Mouse (Mus musculus) forebrain, postnatal 0 days (tissue): ENCODE measurements at regions not wholly inside any gene's neighbourhood (a gene's known extent, or its start where the extent isn't known, plus 50 kb on each side); places are given as distances from the start of the nearest gene placed in this dataset.

ENCODE experiments used
- ATAC-seq: fragments of 200-750 bp; cut with Nextera tagmentation; 2 replicates; pipeline ENCODE4 v1.8.0; 2017; ENCODE audit warnings: mild to moderate bottlenecking, moderate library complexity
- DNase-seq: peaks from one replicate; pipeline ENCODE4 v3.0.0-alpha.2; 2015
- H3K27ac ChIP-seq: fragments of 300-500 bp; sonication (generic); 2 replicates; pipeline ENCODE4 v1.5.1; 2014; ENCODE audit warnings: low read depth, mild to moderate bottlenecking, antibody characterized with exemption, low read length, moderate library complexity, mixed read lengths
- H3K27me3 ChIP-seq: fragments of 300-500 bp; sonication (generic); 2 replicates; pipeline ENCODE4 v1.6.1; 2014; ENCODE audit warnings: mild to moderate bottlenecking, low read length, mixed read lengths; ENCODE audit not compliant: insufficient read depth
- H3K36me3 ChIP-seq: fragments of 300-500 bp; sonication (generic); 2 replicates; pipeline ENCODE4 v1.6.1; 2014; ENCODE audit warnings: mild to moderate bottlenecking, moderate library complexity; ENCODE audit not compliant: insufficient read depth
- H3K4me1 ChIP-seq: fragments of 300-500 bp; sonication (generic); 2 replicates; pipeline ENCODE4 v1.6.1; 2014; ENCODE audit warnings: antibody characterized with exemption; ENCODE audit not compliant: insufficient read depth
- H3K4me2 ChIP-seq: fragments of 300-500 bp; sonication (generic); 2 replicates; pipeline ENCODE4 v1.6.1; 2014; ENCODE audit warnings: low read depth, mild to moderate bottlenecking, moderate library complexity
- H3K4me3 ChIP-seq: fragments of 300-500 bp; sonication (generic); 2 replicates; pipeline ENCODE4 v1.5.1; 2014; ENCODE audit warnings: low read depth, low read length, mixed read lengths
- H3K9ac ChIP-seq: fragments of 300-500 bp; sonication (generic); 2 replicates; pipeline ENCODE4 v1.6.1; 2014; ENCODE audit warnings: mild to moderate bottlenecking
- H3K9me3 ChIP-seq: fragments of 300-500 bp; sonication (generic); 2 replicates; pipeline ENCODE4 v1.6.1; 2016; ENCODE audit warnings: low read length
- CTCF ChIP-seq: sonication (generic); IDR thresholded peaks from 2 replicates; pipeline ENCODE4 v1.5.1; 2016; ENCODE audit warnings: antibody characterized with exemption, control low read depth, low read depth
- WGBS: fragments of 180-500 bp; shearing (Covaris S2); extraction: QIAGEN DNeasy Blood & Tissue Kit; methylation state at CpG from one replicate; pipeline ENCODE4 v1.1.7; 2014; 5-methylcytosine and 5-hydroxymethylcytosine counted together

- no peak overlapping the region for H3K4me2 ChIP-seq
- no peak overlapping the region for H3K27ac ChIP-seq
- 50% methylated on average over 8 of the region's 8 CpGs for WGBS
- H3K9ac ChIP-seq = no peak overlapping the region
- DNase-seq (no peak), ATAC-seq (no peak)
- H3K4me1 ChIP-seq = no peaks in the 10 kb centered on the region
- H3K36me3 ChIP-seq = no peaks in the 10 kb centered on the region
- no peak for TF ChIP-seq CTCF
- H3K27me3 ChIP-seq = no peaks in the 10 kb centered on the region
- H3K4me3 ChIP-seq = no peak overlapping the region
- H3K9me3 ChIP-seq = no peaks in the 10 kb centered on the region
Observed at GRCm38 (mm10) chr8:11094516-11094915, 86.3 kb upstream of the Irs2 start.

DNA sequence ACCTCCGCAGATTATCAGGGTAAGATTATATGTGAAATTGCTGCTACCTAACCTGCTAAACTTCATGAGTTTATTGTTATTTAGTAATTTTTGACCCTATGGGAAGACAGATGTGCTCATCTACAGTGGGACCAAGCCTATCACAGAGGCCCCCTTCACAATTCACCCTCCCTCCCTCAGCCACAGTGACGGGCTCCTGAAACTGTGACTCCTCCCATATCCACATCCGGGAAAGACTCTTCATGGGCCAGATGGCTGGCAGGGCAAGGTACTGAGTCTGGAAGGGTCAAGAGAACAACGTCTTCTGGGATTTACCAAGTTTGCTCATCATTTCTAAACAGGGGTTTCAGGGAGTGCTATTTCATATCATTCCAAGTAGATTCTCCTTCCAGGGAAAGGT is 84.1 kb upstream of the Irs2 start:
- DNase-seq (no peak), ATAC-seq (no peak)
- Histone ChIP-seq H3K4me1 (no peaks in the 10 kb centered on the region), H3K9ac (no peak overlapping the region), H3K4me3 (no peak overlapping the region), H3K4me2 (no peak overlapping the region), H3K9me3 (no peaks in the 10 kb centered on the region), H3K36me3 (no peaks in the 10 kb centered on the region), H3K27me3 (no peaks in the 10 kb centered on the region), H3K27ac (no peak overlapping the region)
- no peak for TF ChIP-seq CTCF
- WGBS = 81% methylated on average over 4 of the region's 4 CpGs

DNA sequence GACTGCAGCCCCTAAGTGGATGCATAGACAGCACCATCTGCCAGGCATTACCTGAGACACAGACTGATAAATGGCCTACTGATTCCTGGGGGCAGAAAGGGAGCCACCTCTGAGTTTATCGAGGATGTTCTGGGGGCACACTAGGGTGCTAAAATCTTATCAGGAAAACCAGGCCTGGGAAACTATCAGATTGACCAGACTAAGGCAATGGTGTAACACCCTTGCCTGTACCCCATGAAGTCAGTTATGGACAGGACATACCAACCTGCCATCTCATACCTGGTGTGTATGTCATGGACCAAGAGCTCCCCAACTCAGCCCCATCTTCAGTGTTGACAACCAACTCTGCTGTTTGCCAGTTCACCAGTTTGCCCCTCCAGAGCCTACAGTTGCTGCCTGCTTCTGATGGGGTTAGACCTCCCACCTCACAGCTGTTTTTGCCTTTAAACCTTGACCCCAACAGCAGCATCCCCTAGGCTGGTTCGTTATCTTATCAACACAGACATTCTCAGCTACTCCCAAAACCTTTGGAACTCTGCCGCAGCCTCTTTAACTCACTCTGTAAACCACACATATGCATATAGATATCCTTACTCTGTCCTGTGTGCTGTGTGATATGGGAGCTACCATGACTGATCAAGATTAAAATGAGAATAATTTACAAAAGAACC is 83.6 kb upstream of the Irs2 start:
- DNase-seq = no peak
- WGBS = 91% methylated on average over 3 of the region's 3 CpGs
- no peaks in the 10 kb centered on the region for H3K36me3 ChIP-seq

DNA sequence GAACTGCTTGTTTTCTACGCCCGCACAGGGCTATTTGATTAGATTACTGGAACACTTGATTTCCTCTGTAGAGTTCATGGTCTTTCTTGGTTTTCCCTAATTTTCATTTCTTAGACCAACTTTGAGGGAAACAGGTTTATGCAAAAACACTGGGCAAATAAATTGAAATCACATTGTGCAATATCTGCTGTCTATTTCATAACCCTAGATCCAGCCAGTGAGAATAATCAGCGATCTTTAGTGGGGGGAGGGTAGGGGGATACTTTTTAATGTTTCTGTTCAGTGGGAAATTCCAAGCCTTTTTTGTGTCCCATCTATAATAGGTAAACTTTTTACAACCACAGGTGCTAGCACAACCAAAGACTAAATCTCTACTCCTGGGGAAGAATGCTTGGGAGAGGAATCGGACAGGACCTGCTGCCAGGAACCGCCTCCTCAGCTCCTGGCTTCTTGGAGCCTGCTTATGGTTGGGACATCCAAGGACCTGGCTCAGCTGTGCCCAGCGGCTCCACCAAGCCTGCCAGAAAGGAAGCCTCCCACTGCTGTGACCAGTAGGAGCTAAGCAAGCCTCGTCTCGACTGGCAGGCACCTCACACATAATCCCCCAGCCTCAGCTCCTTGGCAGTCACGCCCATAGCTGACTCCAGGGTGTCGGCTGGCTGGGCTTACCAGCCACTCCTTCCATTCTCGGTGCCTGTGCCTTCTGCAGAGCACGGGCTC is 80.8 kb upstream of the Irs2 start:
- Histone ChIP-seq H3K36me3 (no peaks in the 10 kb centered on the region), H3K4me1 (no peaks in the 10 kb centered on the region), H3K9ac (no peak overlapping the region), H3K9me3 (no peaks in the 10 kb centered on the region), H3K27me3 (no peaks in the 10 kb centered on the region), H3K4me3 (no peak overlapping the region), H3K27ac (no peak overlapping the region), H3K4me2 (no peak overlapping the region)
- no peak for ATAC-seq
- WGBS = 47% methylated on average over 12 of the region's 12 CpGs
- no peak for DNase-seq
- no peak for TF ChIP-seq CTCF

More for the DNA sequence above, 83.6 kb upstream of the Irs2 start:
- Histone ChIP-seq H3K9ac (no peak overlapping the region), H3K4me1 (no peaks in the 10 kb centered on the region), H3K4me3 (no peak overlapping the region), H3K27ac (no peak overlapping the region), H3K4me2 (no peak overlapping the region), H3K27me3 (no peaks in the 10 kb centered on the region), H3K9me3 (no peaks in the 10 kb centered on the region)
- no peak for TF ChIP-seq CTCF
- no peak for ATAC-seq

DNA sequence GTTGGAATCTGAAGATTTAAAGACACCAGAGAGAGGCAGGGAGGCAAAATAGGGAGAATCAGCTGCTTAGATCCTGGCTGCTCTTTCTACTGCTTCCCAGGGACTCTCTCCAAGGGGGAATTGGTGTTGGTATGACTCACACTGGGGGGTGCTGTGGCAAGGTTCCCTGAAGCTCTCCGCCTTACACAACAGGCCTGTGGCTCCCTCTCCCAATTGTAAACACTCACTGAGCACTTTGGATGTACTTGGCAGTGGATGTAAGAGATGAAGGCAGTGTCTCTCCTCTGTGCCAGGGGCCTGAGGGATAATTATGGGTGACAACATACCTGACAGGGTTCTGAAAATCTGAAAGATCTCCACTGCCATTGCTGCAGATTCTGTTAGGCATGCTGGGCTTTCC is 77.0 kb upstream of the Irs2 start:
- H3K36me3 ChIP-seq = no peaks in the 10 kb centered on the region
- no peak overlapping the region for H3K27ac ChIP-seq
- H3K9me3 ChIP-seq = no peaks in the 10 kb centered on the region
- no peak for ATAC-seq
- H3K9ac ChIP-seq = no peak overlapping the region
- no peak for TF ChIP-seq CTCF
- H3K4me2 ChIP-seq = no peak overlapping the region
- WGBS = 60% methylated on average over 1 of the region's 1 CpGs
- no peaks in the 10 kb centered on the region; the same call in 1 of the 2 replicates for H3K27me3 ChIP-seq
- DNase-seq = no peak
- no peak overlapping the region for H3K4me3 ChIP-seq
- H3K4me1 ChIP-seq = no peaks in the 10 kb centered on the region

GRCm38 (mm10) chr8:11084051-11084533 is 75.8 kb upstream of the Irs2 start:
- Histone ChIP-seq H3K36me3 (no peaks in the 10 kb centered on the region), H3K27ac (no peak overlapping the region), H3K4me3 (no peak overlapping the region), H3K4me2 (no peak overlapping the region), H3K9ac (no peak overlapping the region), H3K27me3 (no peaks in the 10 kb centered on the region; the same call in 1 of the 2 replicates), H3K9me3 (no peaks in the 10 kb centered on the region), H3K4me1 (no peaks in the 10 kb centered on the region)
- no peak for TF ChIP-seq CTCF
- WGBS = 56% methylated on average over 2 of the region's 2 CpGs
- no peak for ATAC-seq
- DNase-seq = no peak

DNA sequence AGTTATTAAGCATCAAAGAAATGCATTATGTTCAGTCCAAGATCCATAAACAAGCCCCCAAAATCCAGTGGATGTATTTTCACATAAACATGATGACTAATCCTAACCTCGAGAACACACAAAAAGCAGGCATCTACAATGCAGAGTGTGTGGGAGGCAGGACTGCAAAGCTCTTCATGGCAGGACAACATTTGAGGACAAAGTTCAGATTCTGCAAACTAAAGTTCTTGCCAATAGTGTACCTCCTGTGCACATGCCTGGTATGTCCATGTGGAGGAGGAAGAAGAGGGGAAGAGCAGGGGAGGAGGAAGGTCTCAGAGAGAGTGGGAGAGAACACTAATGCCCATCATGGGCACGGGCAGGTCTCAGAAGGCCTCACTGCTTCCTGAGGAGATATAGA is 72.6 kb upstream of the Irs2 start:
- Histone ChIP-seq H3K27ac (no peak overlapping the region), H3K9me3 (no peaks in the 10 kb centered on the region), H3K4me3 (no peak overlapping the region), H3K36me3 (no peaks in the 10 kb centered on the region), H3K4me2 (no peak overlapping the region), H3K4me1 (no peaks in the 10 kb centered on the region), H3K27me3 (no peaks in the 10 kb centered on the region; the same call in 1 of the 2 replicates), H3K9ac (no peak overlapping the region)
- ATAC-seq = no peak
- no peak for TF ChIP-seq CTCF
- no peak for DNase-seq
- 76% methylated on average over 2 of the region's 2 CpGs for WGBS
